8 mouse cellular contexts compared by ENCODE assay signal in the genomic region with DNA sequence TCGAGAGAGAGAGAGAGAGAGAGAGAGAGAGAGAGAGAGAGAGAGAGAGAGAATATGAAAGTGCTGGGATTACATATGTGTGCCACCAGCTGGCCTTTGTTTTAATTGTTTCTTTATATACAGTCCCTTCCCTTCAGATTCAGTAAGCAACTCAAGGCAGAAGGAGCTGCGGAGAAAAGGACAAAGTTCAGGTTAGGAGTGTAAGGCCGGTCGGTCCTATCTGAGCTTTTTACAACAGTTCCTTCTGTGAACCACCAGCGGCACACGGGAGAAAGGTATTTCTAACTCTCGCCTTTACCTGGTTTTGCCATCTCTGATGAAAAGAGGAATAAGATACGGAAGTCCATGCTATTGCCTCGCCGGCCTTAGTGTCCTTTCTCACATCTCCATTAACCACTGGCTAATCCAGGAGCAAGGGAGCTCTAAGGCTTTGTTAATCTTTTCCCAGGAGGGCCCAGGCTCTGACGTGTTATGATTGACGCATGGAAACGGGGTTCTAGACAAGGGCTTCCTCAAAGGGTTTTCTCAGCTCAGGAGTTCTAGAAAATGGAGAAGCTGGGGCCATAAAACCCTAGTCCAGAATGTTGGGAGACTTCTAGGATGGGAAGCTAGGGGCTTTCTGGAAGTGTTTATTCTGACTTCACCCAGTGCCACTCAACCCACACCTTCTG. TPM values are rescaled to one million over a fixed set of nuclear protein-coding genes. Genes with fewer than 3 reads are reported as not detected.
DNase-seq lines count a peak whose midpoint lies in the region; ATAC-seq and TF ChIP-seq lines count a peak whose summit lies in the region.

No protein-coding gene starts in this region.

- WGBS in hindbrain, embryonic 15.5 days, result 60% methylated on average over 13 of the region's 13 CpGs
- 59% methylated on average over 13 of the region's 13 CpGs for WGBS in liver, embryonic 13.5 days (ENCODE audit: insufficient replicate concordance)

- H3K4me3 ChIP-seq in C2C12 (ENCODE audit: insufficient read depth, poor library complexity, severe bottlenecking), result peak overlapping the region; percentile 96
- peak overlapping the region; percentile 87 for H3K4me3 ChIP-seq in hindbrain, embryonic 15.5 days
- H3K4me3 ChIP-seq in liver, embryonic 13.5 days (replicated peaks), result peak overlapping the region; percentile 67

- peak; percentile 70 for DNase-seq in adipocyte (ENCODE audit: low spot score)
- no peak for DNase-seq in liver, embryonic 13.5 days
- peak; percentile 77 for DNase-seq in yolk sac, embryonic 10.5 days (ENCODE audit: low spot score)
- DNase-seq in layer of hippocampus, adult 9-10 months (ENCODE audit: low spot score), result no peak
- DNase-seq in spleen, adult 12 weeks (ENCODE audit: low spot score), result no peak
- DNase-seq in adrenal gland, adult 8-10 months, result no peak

- H3K27ac ChIP-seq in hindbrain, embryonic 15.5 days (replicated peaks), result peak overlapping the region; percentile 84
- H3K27ac ChIP-seq in liver, embryonic 13.5 days, result no peak overlapping the region; the same call in 1 of the 2 replicates

- H3K79me2 ChIP-seq in C2C12 (ENCODE audit: control insufficient read depth, insufficient read depth), result peaks cover 50% of the 10 kb centered on the region

- peak overlapping the region; percentile 84; the same call in 1 of the 2 replicates for H3K9ac ChIP-seq in hindbrain, embryonic 15.5 days
- peak overlapping the region; percentile 70 for H3K9ac ChIP-seq in liver, embryonic 13.5 days

- no peaks in the 10 kb centered on the region for H3K9me3 ChIP-seq in hindbrain, embryonic 15.5 days
- no peaks in the 10 kb centered on the region for H3K9me3 ChIP-seq in liver, embryonic 13.5 days (replicated peaks)

- TF ChIP-seq CTCF in C2C12 (IDR thresholded peaks at IDR 0.05; ENCODE audit: control insufficient read depth, insufficient read depth, insufficient read length), result no peak

- H3K79me3 ChIP-seq in C2C12 (ENCODE audit: low read depth), result peaks cover 40% of the 10 kb centered on the region

- no peak for ATAC-seq in hindbrain, embryonic 15.5 days (ENCODE audit: low FRiP score, low read depth)
- ATAC-seq in liver, embryonic 13.5 days (ENCODE audit: low read depth), result no peak

- peaks cover 27% of the 10 kb centered on the region for H3K36me3 ChIP-seq in C2C12 (ENCODE audit: control insufficient read depth, insufficient read depth)
- no peaks in the 10 kb centered on the region for H3K36me3 ChIP-seq in hindbrain, embryonic 15.5 days
- no peaks in the 10 kb centered on the region for H3K36me3 ChIP-seq in liver, embryonic 13.5 days

- peaks cover 31% of the 10 kb centered on the region for H3K4me1 ChIP-seq in hindbrain, embryonic 15.5 days (replicated peaks)
- peaks cover 16% of the 10 kb centered on the region for H3K4me1 ChIP-seq in liver, embryonic 13.5 days (replicated peaks)

- H3ac ChIP-seq in C2C12 (ENCODE audit: control insufficient read depth, insufficient read length, low read depth), result peak overlapping the region; percentile 67

- peak overlapping the region; percentile 67 for H3K4me2 ChIP-seq in hindbrain, embryonic 15.5 days
- peak overlapping the region; percentile 72 for H3K4me2 ChIP-seq in liver, embryonic 13.5 days

- H3K27me3 ChIP-seq in C2C12 (ENCODE audit: control insufficient read depth, insufficient read depth, insufficient read length), result no peaks in the 10 kb centered on the region
- H3K27me3 ChIP-seq in hindbrain, embryonic 15.5 days, result no peaks in the 10 kb centered on the region
- peaks cover 37% of the 10 kb centered on the region for H3K27me3 ChIP-seq in liver, embryonic 13.5 days

TF ChIP-seq in C2C12, 6 proteins besides CTCF, POLR2A, EP300 and RAD21:
- TF ChIP-seq MYOG (IDR thresholded peaks at IDR 0.05; ENCODE audit: control insufficient read depth, extremely low read depth, insufficient read length) (no peak), MYOD1 (IDR thresholded peaks at IDR 0.05; ENCODE audit: control insufficient read depth, insufficient read length, low read depth) (no peak), FOSL1 (IDR thresholded peaks at IDR 0.05; ENCODE audit: insufficient read depth, low read length, poor library complexity, severe bottlenecking) (no peak), USF1 (IDR thresholded peaks at IDR 0.05; ENCODE audit: low read depth) (no peak), MAX (IDR thresholded peaks at IDR 0.05) (no peak), CEBPB (IDR thresholded peaks at IDR 0.05; ENCODE audit: low read depth) (no peak)

RNA-seq across cellular contexts. Expression of a gene that starts 8.1 kb away (rescaled TPM):
- 2,043 TPM for polyA plus RNA-seq in C2C12 (2012; fragmentation: generic; extraction: Trizol)
- polyA plus RNA-seq in hindbrain, embryonic 15.5 days (2015; fragmentation: Nextera tagmentation; extraction: Ambion mirVana), result 262 and 274 TPM in 2 replicates
- polyA plus RNA-seq in liver, embryonic 13.5 days (2015; fragmentation: Nextera tagmentation; extraction: Ambion mirVana), result 118 and 119 TPM in 2 replicates
- total RNA-seq in adrenal gland, adult 8-10 months (2022), result 100 to 1,000 TPM; 313 to 472 (median 396) TPM

RNA-seq across cellular contexts. Expression of a gene that starts 13.8 kb away (rescaled TPM):
- polyA plus RNA-seq in C2C12 (2012; fragmentation: generic; extraction: Trizol), result 12.6 TPM
- polyA plus RNA-seq in hindbrain, embryonic 15.5 days (2015; fragmentation: Nextera tagmentation; extraction: Ambion mirVana), result 20.9 and 22.1 TPM in 2 replicates
- 10.5 and 10.6 TPM in 2 replicates for polyA plus RNA-seq in liver, embryonic 13.5 days (2015; fragmentation: Nextera tagmentation; extraction: Ambion mirVana)
- total RNA-seq in adrenal gland, adult 8-10 months (2022), result 10 to 100 TPM in 3 of 4 experiments, 1 to 10 TPM in 1; 9.5 to 23.2 (median 15.7) TPM

RNA-seq across cellular contexts. Expression of a gene that starts 14.9 kb away (rescaled TPM):
- 204 TPM for polyA plus RNA-seq in C2C12 (2012; fragmentation: generic; extraction: Trizol)
- 266 and 268 TPM in 2 replicates for polyA plus RNA-seq in hindbrain, embryonic 15.5 days (2015; fragmentation: Nextera tagmentation; extraction: Ambion mirVana)
- polyA plus RNA-seq in liver, embryonic 13.5 days (2015; fragmentation: Nextera tagmentation; extraction: Ambion mirVana), result 81.9 and 87.1 TPM in 2 replicates
- total RNA-seq in adrenal gland, adult 8-10 months (2022), result 100 to 1,000 TPM; 137 to 192 (median 168) TPM

RNA-seq across cellular contexts. Expression of a gene that starts 17.4 kb away (rescaled TPM):
- 17.0 TPM for polyA plus RNA-seq in C2C12 (2012; fragmentation: generic; extraction: Trizol)
- polyA plus RNA-seq in hindbrain, embryonic 15.5 days (2015; fragmentation: Nextera tagmentation; extraction: Ambion mirVana), result 8.6 and 8.9 TPM in 2 replicates
- polyA plus RNA-seq in liver, embryonic 13.5 days (2015; fragmentation: Nextera tagmentation; extraction: Ambion mirVana), result 0.43 and 0.66 TPM in 2 replicates
- total RNA-seq in adrenal gland, adult 8-10 months (2022), result 1 to 10 TPM; 2.0 to 2.9 (median 2.3) TPM

RNA-seq across cellular contexts. Expression of a gene that starts 24.7 kb away (rescaled TPM):
- 100 TPM for polyA plus RNA-seq in C2C12 (2012; fragmentation: generic; extraction: Trizol)
- polyA plus RNA-seq in hindbrain, embryonic 15.5 days (2015; fragmentation: Nextera tagmentation; extraction: Ambion mirVana), result 8.9 TPM in 2 replicates
- polyA plus RNA-seq in liver, embryonic 13.5 days (2015; fragmentation: Nextera tagmentation; extraction: Ambion mirVana), result 0.12 and 0.41 TPM in 2 replicates
- total RNA-seq in adrenal gland, adult 8-10 months (2022), result 10 to 100 TPM in 2 of 4 experiments, 1 to 10 TPM in 2; 9.6 to 27.4 (median 11.8) TPM

Comparison
In these comparisons a context has a peak if more than half of its experiments do, and no peak if none do; other contexts are left out.
1. DNase-seq: peak in adipocyte (single experiment) and yolk sac, embryonic 10.5 days (single experiment); none in liver, embryonic 13.5 days (single experiment), layer of hippocampus, adult 9-10 months (single experiment), spleen, adult 12 weeks (single experiment) and adrenal gland, adult 8-10 months (single experiment).
2. Peak in every context shown above with its lines, with median percentiles within 50 percentile points of each other: H3K4me3 ChIP-seq.